Mouse (Mus musculus): Measurements from ENCODE around the gene Olfr10. TPM values are rescaled to one million over a fixed set of nuclear protein-coding genes. Genes with fewer than 3 reads are reported as not detected.
"Not testable (repeated sequence)": the region's sequence is repeated elsewhere in the genome, so short reads cannot be mapped to it uniquely, and the experiment has no call there.

Olfr10 gene
- total RNA-seq, 2 experiments from 2014 or later: not detected

- no peak for DNase-seq (ENCODE audit: low spot score)
- intact Hi-C loops (cut with DNase I): no loop called here
Measured at GRCm38 (mm10) chr11:49292777-49293176, 11.8 kb upstream of the Olfr10 start.

GRCm38 (mm10) chr11:49308547-49308946 lies 4.0 kb downstream of the Olfr10 start:
- DNase-seq (ENCODE audit: low spot score); intact Hi-C loops (cut with DNase I): not testable (repeated sequence)

GRCm38 (mm10) chr11:49322442-49322841 lies 17.9 kb downstream of the Olfr10 start, which contains the start of gene Olfr1391:
Olfr1391 (plus strand) TSS chr11:49322742.
- no peak for DNase-seq (ENCODE audit: low spot score)
- intact Hi-C loops (cut with DNase I): no loop called here

- intact Hi-C loops (cut with DNase I): no loop called here
- DNase-seq (ENCODE audit: low spot score): no peak
Measured at GRCm38 (mm10) chr11:49326726-49327125, 22.2 kb downstream of the Olfr10 start.

- DNase-seq (ENCODE audit: low spot score): no peak
- intact Hi-C loops (cut with DNase I): no loop called here
Measured at GRCm38 (mm10) chr11:49329686-49330085, 25.1 kb downstream of the Olfr10 start.

- no peak for DNase-seq (ENCODE audit: low spot score)
- intact Hi-C loops (cut with DNase I): loop anchor here (1.0 kb wide), 1 partner anchor 48 kb away; no protein-coding TSS in a partner anchor
Measured at GRCm38 (mm10) chr11:49334888-49335287, 30.3 kb downstream of the Olfr10 start, which contains the start of gene Olfr1390. Olfr1390 (plus strand) TSS chr11:49335188.

- no peak for DNase-seq (ENCODE audit: low spot score)
- intact Hi-C loops (cut with DNase I): no loop called here
Measured at GRCm38 (mm10) chr11:49337150-49337832, 32.8 kb downstream of the Olfr10 start.

Other genes starting within 250 kb of the Olfr10 start
- 1 to 10 TPM in 1 of 2 experiments, under 1 TPM in 1; 0.55 to 1.7 TPM for gene Tgtp2, start 240.5 kb upstream of the Olfr10 start, total RNA-seq (2021)
- gene Ifi47, start 228.2 kb upstream of the Olfr10 start, total RNA-seq (2021): 1 to 10 TPM; 1.3 to 3.0 TPM
- 1 to 10 TPM; 1.3 to 1.7 TPM for gene Olfr1396, start 189.9 kb upstream of the Olfr10 start, total RNA-seq (2021)
- not detected for gene Olfr1395, start 162.5 kb upstream of the Olfr10 start, total RNA-seq (2021)
- not detected for gene Olfr1394, start 150.4 kb upstream of the Olfr10 start, total RNA-seq (2021)
- gene Btnl9, start 117.6 kb upstream of the Olfr10 start, total RNA-seq (2021): 10 to 100 TPM; 25.0 to 35.0 TPM
- 10 to 100 TPM; 21.5 to 29.6 TPM for gene Zfp62, start 101.4 kb upstream of the Olfr10 start, total RNA-seq (2021)
- gene Mgat1, start 60.5 kb upstream of the Olfr10 start, total RNA-seq (2021): 10 to 100 TPM; 49.1 to 64.1 TPM
- gene Olfr1393, start 26.4 kb upstream of the Olfr10 start, total RNA-seq (2021): under 1 TPM; 0.10 to 0.11 TPM
- not detected for gene Olfr1392, start 19.5 kb upstream of the Olfr10 start, total RNA-seq (2021)
- not detected for gene Olfr1391, start 18.0 kb downstream of the Olfr10 start, total RNA-seq (2021)
- not detected for gene Olfr1390, start 30.4 kb downstream of the Olfr10 start, total RNA-seq (2021)
- gene Olfr1389, start 118.3 kb downstream of the Olfr10 start, total RNA-seq (2021): not detected
- gene Olfr1388, start 131.9 kb downstream of the Olfr10 start, total RNA-seq (2021): under 1 TPM; 0.13 to 0.14 TPM
- gene Olfr1387, start 150.6 kb downstream of the Olfr10 start, total RNA-seq (2021): under 1 TPM; 0.06 to 0.10 TPM
- not detected for gene Olfr1386, start 160.3 kb downstream of the Olfr10 start, total RNA-seq (2021)
- gene Olfr1385, start 184.3 kb downstream of the Olfr10 start, total RNA-seq (2021): not detected
- not detected for gene Olfr1384, start 202.0 kb downstream of the Olfr10 start, total RNA-seq (2021)
- gene Olfr1383, start 214.9 kb downstream of the Olfr10 start, total RNA-seq (2021): under 1 TPM; 0.52 to 0.59 TPM
- not detected for gene Olfr1382, start 223.5 kb downstream of the Olfr10 start, total RNA-seq (2021)
- gene Olfr1381, start 238.7 kb downstream of the Olfr10 start, total RNA-seq (2021): not detected

Data from heart, postnatal 25 days (tissue).